Mouse (Mus musculus) small intestine, adult 10 weeks (tissue): Measurements from ENCODE around the gene Klf5. TPM values are rescaled to one million over a fixed set of nuclear protein-coding genes. Genes with fewer than 3 reads are reported as not detected.

ENCODE experiments used
- polyA plus RNA-seq: library from polyadenylated mRNA; stranded (reverse); fragments of 350-450 nt; fragmentation: Illumina TruSeq; extraction: RNeasy Lipid Tissue Mini Kit (QIAGEN cat#74804); gene quantifications from one replicate; pipeline ENCODE4 v1.2.3, GENCODE M21; 2014; ENCODE audit warnings: low replicate concordance

Gene Klf5
- 236 TPM for polyA plus RNA-seq

DNA sequence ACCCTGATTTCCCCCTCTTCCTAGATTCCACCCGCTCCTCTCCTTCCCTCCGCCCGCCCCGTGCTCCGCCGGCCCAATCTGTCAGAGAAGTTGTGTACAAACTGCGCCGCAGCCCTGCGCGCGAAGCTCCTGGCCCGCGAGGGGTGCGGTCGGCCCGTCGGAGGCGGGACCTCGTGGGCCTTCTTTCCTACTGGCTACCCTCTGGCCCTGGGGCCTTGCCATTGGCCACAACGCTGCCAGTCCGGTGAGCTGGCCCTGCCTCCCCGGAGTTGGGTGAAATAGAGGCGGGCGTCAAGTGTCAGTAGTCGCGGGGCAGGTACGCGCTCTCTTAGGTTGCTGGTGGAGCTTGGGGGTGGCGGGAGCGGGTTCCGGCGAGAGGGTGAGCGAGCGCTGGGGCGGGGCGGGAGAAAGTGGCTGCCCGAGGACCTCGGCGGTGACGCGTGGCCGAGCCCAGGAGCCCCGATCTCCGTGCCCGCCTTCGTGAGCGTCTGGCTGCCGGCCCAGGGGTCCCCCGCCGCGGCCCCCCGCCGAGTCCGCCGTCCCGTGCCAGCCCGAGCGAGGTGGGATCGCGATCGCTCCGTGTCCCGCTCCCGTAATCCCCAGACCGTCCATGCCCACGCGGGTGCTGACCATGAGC lies at the start of gene Klf5:
Gene Klf5, plus strand, starts transcription at position 307 of the 637 bp plus-strand sequence.

Other genes with a start within 250 kb of the Klf5 start
- 12.5 TPM for gene Pibf1, start 199.3 kb upstream of the Klf5 start, polyA plus RNA-seq
- 29.3 TPM for gene Dis3, start 198.9 kb upstream of the Klf5 start, polyA plus RNA-seq